Mouse (Mus musculus) limb, embryonic 11.5 days (tissue): ENCODE results near the gene Sh3rf3. TPM values are rescaled to one million over a fixed set of nuclear protein-coding genes. Genes with fewer than 3 reads are reported as not detected.

Source experiments
- ATAC-seq: fragments of 200-750 bp; cut with Nextera tagmentation; 2 replicates; pipeline ENCODE4 v1.8.0; 2017; ENCODE audit warnings: low read depth; ENCODE audit not compliant: insufficient number of reproducible peaks, low FRiP score, low TSS enrichment
- DNase-seq: peaks from one replicate; pipeline ENCODE4 v3.0.0-alpha.2; 2015; ENCODE audit warnings: low spot score
- H3K27ac ChIP-seq: fragments of 300-500 bp; sonication (generic); replicated peaks from 2 replicates; pipeline ENCODE4 v1.5.1; 2014; ENCODE audit warnings: low read depth, mild to moderate bottlenecking, low read length
- H3K27me3 ChIP-seq: fragments of 300-500 bp; sonication (generic); 2 replicates; pipeline ENCODE4 v1.6.1; 2014; ENCODE audit warnings: mild to moderate bottlenecking, low read length, mixed read lengths; ENCODE audit not compliant: control insufficient read depth, insufficient read depth
- H3K36me3 ChIP-seq: fragments of 300-500 bp; sonication (generic); 2 replicates; pipeline ENCODE4 v1.6.1; 2014; ENCODE audit warnings: mild to moderate bottlenecking, low read length, moderate library complexity, mixed read lengths; ENCODE audit not compliant: control insufficient read depth, insufficient read depth
- H3K4me1 ChIP-seq: fragments of 300-500 bp; sonication (generic); 2 replicates; pipeline ENCODE4 v1.6.1; 2014; ENCODE audit warnings: low read length, mixed read lengths; ENCODE audit not compliant: control insufficient read depth, insufficient read depth
- H3K4me2 ChIP-seq: fragments of 300-500 bp; sonication (generic); 2 replicates; pipeline ENCODE4 v1.6.1; 2014; ENCODE audit warnings: low read depth, mild to moderate bottlenecking, moderate library complexity; ENCODE audit not compliant: severe bottlenecking
- H3K4me3 ChIP-seq: fragments of 300-500 bp; sonication (generic); 2 replicates; pipeline ENCODE4 v1.5.1; 2014; ENCODE audit warnings: low read depth, low read length
- H3K9ac ChIP-seq: fragments of 300-500 bp; sonication (generic); 2 replicates; pipeline ENCODE4 v1.6.1; 2014; ENCODE audit warnings: mild to moderate bottlenecking, low read length
- H3K9me3 ChIP-seq: fragments of 300-500 bp; sonication (generic); 2 replicates; pipeline ENCODE4 v1.6.1; 2016; ENCODE audit warnings: low read length; ENCODE audit not compliant: control insufficient read depth
- WGBS: fragments of 180-500 bp; shearing (Covaris S2); extraction: QIAGEN DNeasy Blood & Tissue Kit; methylation state at CpG from one replicate; pipeline ENCODE4 v1.1.7; 2014; 5-methylcytosine and 5-hydroxymethylcytosine counted together
- polyA plus RNA-seq: library from polyadenylated mRNA; unstranded; fragments of >200 nt; fragmentation: Nextera tagmentation; extraction: Ambion mirVana; gene quantifications from 2 replicates; pipeline ENCODE4 v1.2.1, GENCODE M21; 2014

Sh3rf3 gene
- polyA plus RNA-seq, 1 experiment from 2014 or later, result 0.60 TPM

DNA sequence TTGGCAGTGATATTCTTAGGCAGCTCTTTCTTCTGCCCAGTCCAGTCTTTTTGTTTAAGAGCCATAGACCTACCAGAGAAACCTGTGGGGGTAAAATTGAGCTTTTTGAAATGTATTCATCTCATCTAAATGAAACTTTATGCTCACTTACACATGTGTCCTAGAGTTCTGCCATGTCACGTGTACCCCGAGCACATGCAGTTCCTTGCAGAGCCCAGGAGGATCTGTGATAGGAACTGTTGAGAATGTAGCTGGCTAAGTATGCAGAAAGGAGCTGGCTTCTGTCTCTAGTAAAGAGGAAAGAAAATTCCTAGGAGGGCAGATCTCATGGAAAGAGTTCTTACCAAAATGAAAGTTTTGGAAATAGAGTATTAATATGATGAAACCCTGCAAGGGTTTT is 302.5 kb downstream of the Sh3rf3 start:
- Histone ChIP-seq H3K27me3 (no peaks in the 10 kb centered on the region), H3K4me2 (no peak overlapping the region)

DNA sequence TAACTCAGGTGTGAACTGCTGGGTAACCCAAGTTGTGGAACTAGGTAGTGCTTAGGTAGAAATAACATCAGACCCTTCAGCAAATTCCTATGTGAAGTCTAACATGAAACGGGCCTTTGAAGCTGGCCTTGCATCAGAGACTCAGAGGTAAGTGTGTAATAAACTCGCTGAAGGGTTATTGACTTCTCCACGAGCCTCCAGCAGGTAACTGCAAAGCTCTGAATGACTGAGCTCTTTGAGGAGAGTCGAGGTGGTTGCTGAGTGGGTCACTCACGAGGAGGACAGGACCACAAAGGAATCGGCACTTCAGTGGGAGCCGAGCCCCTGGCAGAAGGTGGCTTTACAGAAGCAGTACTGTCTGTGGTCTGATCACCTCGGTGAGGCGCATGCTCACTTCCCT is 303.2 kb downstream of the Sh3rf3 start:
- H3K4me1 ChIP-seq, result no peaks in the 10 kb centered on the region
- H3K9me3 ChIP-seq, result no peaks in the 10 kb centered on the region
- no peak overlapping the region for H3K4me3 ChIP-seq
- H3K4me2 ChIP-seq, result no peak overlapping the region
- H3K36me3 ChIP-seq, result no peaks in the 10 kb centered on the region
- DNase-seq, result no peak
- no peak overlapping the region for H3K27ac ChIP-seq
- H3K27me3 ChIP-seq, result no peaks in the 10 kb centered on the region
- WGBS, result 75% methylated on average over 9 of the region's 9 CpGs
- no peak overlapping the region for H3K9ac ChIP-seq
- no peak for ATAC-seq

More for the DNA sequence above, 302.5 kb downstream of the Sh3rf3 start:
- no peak for DNase-seq
- H3K9ac ChIP-seq, result no peak overlapping the region
- H3K27ac ChIP-seq, result no peak overlapping the region
- no peak for ATAC-seq
- no peaks in the 10 kb centered on the region for H3K9me3 ChIP-seq
- no peaks in the 10 kb centered on the region for H3K36me3 ChIP-seq
- no peaks in the 10 kb centered on the region for H3K4me1 ChIP-seq
- 89% methylated on average over 2 of the region's 2 CpGs for WGBS
- no peak overlapping the region for H3K4me3 ChIP-seq

DNA sequence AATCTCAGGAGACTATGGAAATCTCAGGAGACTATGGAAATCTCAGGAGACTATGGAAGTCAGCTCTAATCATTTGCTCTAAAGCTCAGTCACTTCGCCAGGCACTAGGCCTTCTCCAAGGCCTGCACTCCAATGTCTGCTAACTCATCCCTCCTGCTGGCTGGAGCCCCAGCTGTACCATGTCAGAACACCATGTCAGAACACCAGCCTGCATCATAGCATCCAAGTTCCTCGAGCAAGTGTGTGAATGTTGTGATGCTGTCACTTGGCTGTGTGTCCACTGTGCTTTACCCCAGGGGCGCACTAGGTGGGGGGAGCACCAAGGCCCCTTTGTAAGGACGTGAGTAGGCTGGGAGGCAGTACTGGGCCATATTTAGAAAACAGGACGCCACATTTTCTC is 304.4 kb downstream of the Sh3rf3 start:
- H3K4me1 ChIP-seq, result no peaks in the 10 kb centered on the region
- no peak overlapping the region for H3K9ac ChIP-seq
- no peak overlapping the region for H3K4me2 ChIP-seq
- 82% methylated on average over 5 of the region's 5 CpGs for WGBS
- no peaks in the 10 kb centered on the region for H3K36me3 ChIP-seq
- H3K27ac ChIP-seq, result no peak overlapping the region
- no peak overlapping the region for H3K4me3 ChIP-seq
- H3K27me3 ChIP-seq, result no peaks in the 10 kb centered on the region
- DNase-seq (no peak), ATAC-seq (no peak)
- no peaks in the 10 kb centered on the region for H3K9me3 ChIP-seq

DNA sequence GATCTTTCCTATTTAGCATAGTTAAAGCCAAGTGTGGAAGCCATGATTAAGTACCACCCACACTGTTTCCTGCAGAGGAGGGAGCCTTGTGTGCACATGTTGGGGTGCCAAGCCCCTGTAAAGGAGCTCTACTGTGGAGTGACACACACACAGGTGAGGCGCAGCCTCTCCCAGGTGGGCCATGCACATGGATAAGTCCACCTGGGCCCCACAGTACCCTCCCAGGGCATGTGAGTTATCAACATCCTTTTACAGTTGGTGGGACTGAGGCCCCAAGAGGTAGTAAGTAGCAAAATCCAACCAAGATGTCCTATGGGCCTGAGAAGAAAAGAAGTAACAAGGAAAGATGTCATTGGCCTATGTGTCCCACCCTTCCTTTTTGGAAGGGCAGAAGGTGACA is 305.8 kb downstream of the Sh3rf3 start:
- H3K9me3 ChIP-seq, result no peaks in the 10 kb centered on the region
- H3K27ac ChIP-seq, result no peak overlapping the region
- no peak overlapping the region for H3K4me3 ChIP-seq
- 82% methylated on average over 1 of the region's 1 CpGs for WGBS
- H3K9ac ChIP-seq, result no peak overlapping the region
- H3K36me3 ChIP-seq, result no peaks in the 10 kb centered on the region
- ATAC-seq, result no peak
- no peaks in the 10 kb centered on the region for H3K27me3 ChIP-seq
- H3K4me2 ChIP-seq, result no peak overlapping the region
- no peaks in the 10 kb centered on the region for H3K4me1 ChIP-seq
- DNase-seq, result no peak

DNA sequence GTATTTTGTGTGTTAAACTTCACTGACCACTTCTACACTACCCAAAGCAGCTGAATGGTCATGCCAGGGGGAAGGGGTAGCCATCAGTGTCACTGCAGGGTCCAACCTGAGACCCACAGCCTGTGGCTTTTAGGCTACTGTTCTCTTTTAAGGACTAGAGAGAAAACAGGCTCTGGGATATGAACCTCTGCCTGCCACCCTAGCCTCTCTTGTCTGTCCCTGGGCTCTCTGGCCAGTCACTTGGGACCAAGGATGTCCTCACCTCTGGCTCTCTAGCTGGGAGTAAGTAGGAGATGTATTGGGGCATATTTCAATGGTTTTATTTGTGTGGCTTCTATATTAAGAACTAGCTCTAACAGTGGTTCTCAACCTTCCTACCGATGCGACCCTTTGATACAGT is 306.7 kb downstream of the Sh3rf3 start:
- no peaks in the 10 kb centered on the region for H3K4me1 ChIP-seq
- H3K9ac ChIP-seq, result no peak overlapping the region
- DNase-seq (no peak), ATAC-seq (no peak)
- H3K4me2 ChIP-seq, result no peak overlapping the region
- no peaks in the 10 kb centered on the region for H3K36me3 ChIP-seq
- H3K9me3 ChIP-seq, result no peaks in the 10 kb centered on the region
- H3K27ac ChIP-seq, result no peak overlapping the region
- 92% methylated on average over 2 of the region's 2 CpGs for WGBS
- no peaks in the 10 kb centered on the region for H3K27me3 ChIP-seq
- no peak overlapping the region for H3K4me3 ChIP-seq

DNA sequence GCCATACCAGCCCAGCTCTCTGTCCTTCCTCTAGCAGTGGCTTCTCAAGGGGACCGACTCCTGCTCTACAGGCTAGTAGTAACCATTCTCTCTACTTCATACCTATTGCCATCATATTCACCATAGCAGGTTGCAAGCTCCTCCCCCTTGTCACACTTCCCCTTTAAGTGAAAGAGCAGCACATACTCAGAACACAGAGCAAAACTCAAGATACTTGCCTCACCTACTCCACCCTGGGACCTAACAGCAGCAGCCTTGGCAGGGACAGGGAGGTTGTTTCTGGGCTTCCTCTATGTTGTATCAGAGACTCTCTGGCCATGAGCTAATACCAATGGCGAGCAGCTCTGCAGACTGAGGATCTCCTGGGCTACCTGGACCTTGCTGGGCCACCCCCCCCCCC is 312.3 kb downstream of the Sh3rf3 start:
- WGBS, result 89% methylated on average over 2 of the region's 2 CpGs
- ATAC-seq (no peak), DNase-seq (no peak)

DNA sequence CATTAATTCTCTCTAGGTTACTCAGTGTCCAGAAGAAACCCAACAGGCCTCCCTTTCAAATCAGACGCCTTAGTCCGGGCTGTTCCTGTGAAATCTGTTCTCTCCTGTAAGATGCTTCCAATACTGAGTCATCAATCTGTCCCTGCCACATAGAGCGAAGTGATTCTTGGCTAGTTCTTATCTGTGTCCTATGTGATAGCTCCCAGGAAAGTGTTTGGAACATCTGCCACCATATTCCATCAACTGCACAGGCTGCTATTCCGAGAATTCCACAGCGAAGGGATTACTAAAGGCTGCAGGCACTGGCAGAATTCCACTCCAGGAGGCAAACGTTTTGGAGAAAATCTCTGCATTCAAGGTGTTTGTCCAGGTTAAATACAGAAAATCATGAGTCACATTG is 314.5 kb downstream of the Sh3rf3 start:
- Histone ChIP-seq H3K4me3 (no peak overlapping the region), H3K4me2 (no peak overlapping the region), H3K27me3 (no peaks in the 10 kb centered on the region), H3K9me3 (no peaks in the 10 kb centered on the region), H3K27ac (no peak overlapping the region), H3K36me3 (no peaks in the 10 kb centered on the region), H3K4me1 (no peaks in the 10 kb centered on the region; the same call in 1 of the 2 replicates), H3K9ac (no peak overlapping the region)
- ATAC-seq, result no peak
- 84% methylated on average over 6 of the region's 6 CpGs for WGBS
- no peak for DNase-seq

More for the DNA sequence above, 312.3 kb downstream of the Sh3rf3 start:
- Histone ChIP-seq H3K4me1 (no peaks in the 10 kb centered on the region), H3K27me3 (no peaks in the 10 kb centered on the region), H3K27ac (no peak overlapping the region), H3K4me3 (no peak overlapping the region), H3K9ac (no peak overlapping the region), H3K36me3 (no peaks in the 10 kb centered on the region), H3K9me3 (no peaks in the 10 kb centered on the region), H3K4me2 (no peak overlapping the region)

DNA sequence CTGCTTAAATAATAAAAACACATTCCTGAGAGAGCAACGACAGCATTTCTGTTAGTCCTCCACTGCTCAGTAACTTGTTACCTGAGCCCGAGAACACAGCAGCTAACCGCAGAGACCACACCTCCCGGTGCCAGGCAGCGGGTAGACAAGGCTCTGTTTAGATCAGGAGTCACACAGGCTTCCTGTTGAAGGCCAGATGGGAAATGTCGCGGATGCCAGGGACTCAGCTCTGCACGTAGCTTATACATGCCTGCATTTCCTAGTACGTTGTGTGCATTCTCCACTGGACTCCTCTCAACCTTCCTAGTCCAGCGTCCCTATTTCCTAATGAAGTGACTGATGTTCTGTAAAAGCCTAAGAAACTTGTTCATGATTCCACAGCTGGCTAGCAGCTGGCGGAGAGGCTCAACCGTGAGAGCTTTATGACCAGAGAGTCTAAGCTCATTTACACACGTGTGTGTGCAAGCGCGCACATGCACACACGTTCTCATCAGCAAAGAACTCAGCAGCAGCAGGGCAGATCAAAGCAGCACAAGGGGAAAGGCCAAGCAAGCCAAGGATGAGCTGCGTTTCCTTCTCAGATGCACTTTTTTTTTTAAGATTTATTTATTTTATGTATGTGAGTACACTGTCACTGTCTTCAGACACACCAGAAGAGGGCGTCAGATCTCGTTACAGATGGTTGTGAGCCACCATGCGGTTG is 318.9 kb downstream of the Sh3rf3 start:
- Histone ChIP-seq H3K4me2 (no peak overlapping the region), H3K27ac (no peak overlapping the region)
- peak; percentile 48 for DNase-seq

More for the DNA sequence above, 318.9 kb downstream of the Sh3rf3 start:
- H3K4me1 ChIP-seq, result no peaks in the 10 kb centered on the region; the same call in 1 of the 2 replicates
- no peaks in the 10 kb centered on the region for H3K36me3 ChIP-seq
- no peaks in the 10 kb centered on the region for H3K9me3 ChIP-seq
- no peaks in the 10 kb centered on the region for H3K27me3 ChIP-seq
- no peak overlapping the region for H3K4me3 ChIP-seq
- 62% methylated on average over 20 of the region's 20 CpGs for WGBS
- H3K9ac ChIP-seq, result no peak overlapping the region
- peak; percentile 39; the same call in 1 of the 2 replicates for ATAC-seq
